Mouse (Mus musculus): ENCODE measurements around the gene Elk4.

- no peak for TF ChIP-seq CTCF (IDR thresholded peaks at IDR 0.05; ENCODE audit: low read depth, low read length)
- TF ChIP-seq POLR2A (IDR thresholded peaks at IDR 0.05; ENCODE audit: extremely low read depth, insufficient read depth, low read length): no peak
These were observed 52.8 kb downstream of the Elk4 start for GRCm38 (mm10) chr1:132060036-132060769.
